Mouse (Mus musculus): ENCODE measurements at regions not wholly inside any gene's neighbourhood (a gene's known extent, or its start where the extent isn't known, plus 50 kb on each side); places are given as distances from the start of the nearest gene placed in this dataset.

GRCm38 (mm10) chr8:128619086-128619485, 66.4 kb upstream of the Itgb1 start:
- WGBS: 79% methylated on average over 1 of the region's 1 CpGs

More at GRCm38 (mm10) chr8:128619086-128619485, 66.4 kb upstream of the Itgb1 start:
- no peaks in the 10 kb centered on the region for H3K4me1 ChIP-seq (ENCODE audit: insufficient read depth, low read length)
- ATAC-seq (ENCODE audit: low FRiP score) (no peak), DNase-seq (ENCODE audit: low spot score) (peak; percentile 26)
- H3K27ac ChIP-seq (ENCODE audit: low read depth, low read length): no peak overlapping the region
- H3K4me2 ChIP-seq (ENCODE audit: low read depth, low read length, poor library complexity, severe bottlenecking): no peak overlapping the region
- no peaks in the 10 kb centered on the region for H3K9me3 ChIP-seq (ENCODE audit: low read length)
- no peak overlapping the region for H3K9ac ChIP-seq (replicated peaks; ENCODE audit: low read length, poor library complexity, severe bottlenecking)
- no peak for TF ChIP-seq CTCF (IDR thresholded peaks at IDR 0.05)
- no peaks in the 10 kb centered on the region for H3K27me3 ChIP-seq (ENCODE audit: insufficient read depth, low read length)
- no peaks in the 10 kb centered on the region for H3K36me3 ChIP-seq (ENCODE audit: insufficient read depth, low read length)
- H3K4me3 ChIP-seq (ENCODE audit: low read depth, low read length): no peak overlapping the region
